Mouse (Mus musculus): ENCODE measurements around the gene Mapkapk2. TPM values are rescaled to one million over a fixed set of nuclear protein-coding genes. Genes with fewer than 3 reads are reported as not detected.
"Not testable (repeated sequence)": the region's sequence is repeated elsewhere in the genome, so short reads cannot be mapped to it uniquely, and the experiment has no call there.

The Mapkapk2 gene
- polyA plus RNA-seq, 1 experiment, result 64.9 TPM

- no peak overlapping the region for H3K9ac ChIP-seq (ENCODE audit: low read depth, poor library complexity, severe bottlenecking)
- no peaks in the 10 kb centered on the region for H3K27me3 ChIP-seq (ENCODE audit: control insufficient read depth, insufficient read depth, low read length, poor library complexity, severe bottlenecking)
- no peaks in the 10 kb centered on the region for H3K9me3 ChIP-seq (replicated peaks; ENCODE audit: control insufficient read depth, insufficient read depth, low read length, poor library complexity, severe bottlenecking)
- H3K4me3 ChIP-seq (ENCODE audit: low read depth, low read length), result no peak overlapping the region
- TF ChIP-seq POLR2A (IDR thresholded peaks at IDR 0.05; ENCODE audit: insufficient read depth, low read length) (no peak), CTCF (IDR thresholded peaks at IDR 0.05; ENCODE audit: low read depth, low read length) (no peak), EP300 (IDR thresholded peaks at IDR 0.05; ENCODE audit: insufficient read depth, low read depth, low read length) (no peak)
- H3K36me3 ChIP-seq (ENCODE audit: control insufficient read depth, insufficient read depth, low read length, poor library complexity, severe bottlenecking), result no peaks in the 10 kb centered on the region
- no peak overlapping the region for H3K27ac ChIP-seq (ENCODE audit: insufficient read depth, low read length)
- H3K4me1 ChIP-seq (ENCODE audit: control insufficient read depth, insufficient read depth, low read length), result peaks cover 2% of the 10 kb centered on the region
Observed at GRCm38 (mm10) chr1:131029215-131029614, 68.4 kb downstream of the Mapkapk2 start.

GRCm38 (mm10) chr1:131025843-131026190 lies 71.8 kb downstream of the Mapkapk2 start:
- peaks cover 2% of the 10 kb centered on the region for H3K4me1 ChIP-seq (ENCODE audit: control insufficient read depth, insufficient read depth, low read length)
- no peak for TF ChIP-seq EP300 (IDR thresholded peaks at IDR 0.05; ENCODE audit: insufficient read depth, low read depth, low read length)
- TF ChIP-seq POLR2A (IDR thresholded peaks at IDR 0.05; ENCODE audit: insufficient read depth, low read length), result no peak
- TF ChIP-seq CTCF (IDR thresholded peaks at IDR 0.05; ENCODE audit: low read depth, low read length), result no peak
- H3K4me3 ChIP-seq (ENCODE audit: low read depth, low read length), result no peak overlapping the region
- no peak overlapping the region for H3K9ac ChIP-seq (ENCODE audit: low read depth, poor library complexity, severe bottlenecking)
- no peak overlapping the region for H3K27ac ChIP-seq (ENCODE audit: insufficient read depth, low read length)
- no peaks in the 10 kb centered on the region for H3K27me3 ChIP-seq (ENCODE audit: control insufficient read depth, insufficient read depth, low read length, poor library complexity, severe bottlenecking)
- no peaks in the 10 kb centered on the region for H3K36me3 ChIP-seq (ENCODE audit: control insufficient read depth, insufficient read depth, low read length, poor library complexity, severe bottlenecking)
- no peaks in the 10 kb centered on the region for H3K9me3 ChIP-seq (replicated peaks; ENCODE audit: control insufficient read depth, insufficient read depth, low read length, poor library complexity, severe bottlenecking)

- H3K9ac ChIP-seq (ENCODE audit: low read depth, poor library complexity, severe bottlenecking), result no peak overlapping the region
- no peak overlapping the region for H3K27ac ChIP-seq (ENCODE audit: insufficient read depth, low read length)
- H3K27me3 ChIP-seq (ENCODE audit: control insufficient read depth, insufficient read depth, low read length, poor library complexity, severe bottlenecking), result no peaks in the 10 kb centered on the region
- H3K4me3 ChIP-seq (ENCODE audit: low read depth, low read length), result no peak overlapping the region
- no peaks in the 10 kb centered on the region for H3K36me3 ChIP-seq (ENCODE audit: control insufficient read depth, insufficient read depth, low read length, poor library complexity, severe bottlenecking)
- TF ChIP-seq EP300 (IDR thresholded peaks at IDR 0.05; ENCODE audit: insufficient read depth, low read depth, low read length), result no peak
- no peak for TF ChIP-seq POLR2A (IDR thresholded peaks at IDR 0.05; ENCODE audit: insufficient read depth, low read length)
- TF ChIP-seq CTCF (IDR thresholded peaks at IDR 0.05; ENCODE audit: low read depth, low read length), result no peak
- H3K9me3 ChIP-seq (replicated peaks; ENCODE audit: control insufficient read depth, insufficient read depth, low read length, poor library complexity, severe bottlenecking), result no peaks in the 10 kb centered on the region
- peaks cover 2% of the 10 kb centered on the region for H3K4me1 ChIP-seq (ENCODE audit: control insufficient read depth, insufficient read depth, low read length)
Observed at GRCm38 (mm10) chr1:131024900-131025842, 72.5 kb downstream of the Mapkapk2 start.

DNA sequence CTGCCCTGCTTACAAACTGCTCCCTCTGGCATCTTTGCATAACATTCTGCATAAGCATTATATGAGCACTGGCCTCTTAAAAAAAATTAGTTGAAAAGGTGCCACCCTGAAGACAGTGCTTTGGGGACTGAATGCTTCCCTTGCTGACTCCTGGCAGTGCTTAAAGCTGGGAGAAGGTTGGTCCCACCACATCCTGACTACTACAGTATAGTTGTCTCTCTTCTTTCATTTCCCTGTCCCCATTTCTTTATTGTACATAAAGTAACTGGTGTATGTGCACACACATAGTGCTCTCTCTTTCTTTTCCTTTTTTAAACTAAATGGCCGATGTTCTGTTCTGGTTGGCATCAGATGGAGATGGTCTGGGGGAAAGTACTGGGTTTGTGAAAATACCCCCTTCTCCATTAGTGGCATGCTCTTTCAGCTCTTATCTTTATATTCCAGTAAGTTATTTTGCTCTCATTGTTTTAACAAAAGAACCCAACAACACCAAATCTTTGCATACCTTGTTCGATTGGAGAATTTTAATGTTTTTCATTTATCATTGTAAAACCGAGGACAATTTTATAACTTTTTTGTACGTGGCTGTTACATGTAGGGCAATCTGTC lies 74.3 kb downstream of the Mapkapk2 start:
- H3K9me3 ChIP-seq (replicated peaks; ENCODE audit: control insufficient read depth, insufficient read depth, low read length, poor library complexity, severe bottlenecking); H3K36me3 ChIP-seq (ENCODE audit: control insufficient read depth, insufficient read depth, low read length, poor library complexity, severe bottlenecking); H3K4me1 ChIP-seq (ENCODE audit: control insufficient read depth, insufficient read depth, low read length); H3K27ac ChIP-seq (ENCODE audit: insufficient read depth, low read length); H3K27me3 ChIP-seq (ENCODE audit: control insufficient read depth, insufficient read depth, low read length, poor library complexity, severe bottlenecking); H3K4me3 ChIP-seq (ENCODE audit: low read depth, low read length); H3K9ac ChIP-seq (ENCODE audit: low read depth, poor library complexity, severe bottlenecking): not testable (repeated sequence)

GRCm38 (mm10) chr1:131022591-131023249 lies 74.9 kb downstream of the Mapkapk2 start:
- Histone ChIP-seq H3K4me3 (ENCODE audit: low read depth, low read length) (no peak overlapping the region), H3K4me1 (ENCODE audit: control insufficient read depth, insufficient read depth, low read length) (peaks cover 2% of the 10 kb centered on the region), H3K27me3 (ENCODE audit: control insufficient read depth, insufficient read depth, low read length, poor library complexity, severe bottlenecking) (no peaks in the 10 kb centered on the region), H3K9ac (ENCODE audit: low read depth, poor library complexity, severe bottlenecking) (no peak overlapping the region), H3K9me3 (replicated peaks; ENCODE audit: control insufficient read depth, insufficient read depth, low read length, poor library complexity, severe bottlenecking) (no peaks in the 10 kb centered on the region), H3K27ac (ENCODE audit: insufficient read depth, low read length) (no peak overlapping the region), H3K36me3 (ENCODE audit: control insufficient read depth, insufficient read depth, low read length, poor library complexity, severe bottlenecking) (no peaks in the 10 kb centered on the region)
- TF ChIP-seq POLR2A (IDR thresholded peaks at IDR 0.05; ENCODE audit: insufficient read depth, low read length) (no peak), EP300 (IDR thresholded peaks at IDR 0.05; ENCODE audit: insufficient read depth, low read depth, low read length) (no peak), CTCF (IDR thresholded peaks at IDR 0.05; ENCODE audit: low read depth, low read length) (no peak)

All from ES-Bruce4 (cell line).